Mouse (Mus musculus) liver, postnatal 0 days (tissue): ENCODE measurements around the gene Acot6.

Source experiments
- CTCF ChIP-seq: sonication (generic); IDR thresholded peaks from 2 replicates; pipeline ENCODE4 v1.5.1; 2016; ENCODE audit warnings: antibody characterized with exemption, low read depth
- EP300 ChIP-seq: IDR thresholded peaks from 2 replicates; pipeline ENCODE4 v1.6.1; 2016; ENCODE audit warnings: antibody characterized with exemption, low read depth, mild to moderate bottlenecking

- no peak for TF ChIP-seq CTCF
- no peak for TF ChIP-seq EP300
Measured at GRCm38 (mm10) chr12:84153414-84153813, 53.0 kb downstream of the Acot6 start.
